25 mouse cellular contexts compared by ENCODE assay signal in the genomic region with DNA sequence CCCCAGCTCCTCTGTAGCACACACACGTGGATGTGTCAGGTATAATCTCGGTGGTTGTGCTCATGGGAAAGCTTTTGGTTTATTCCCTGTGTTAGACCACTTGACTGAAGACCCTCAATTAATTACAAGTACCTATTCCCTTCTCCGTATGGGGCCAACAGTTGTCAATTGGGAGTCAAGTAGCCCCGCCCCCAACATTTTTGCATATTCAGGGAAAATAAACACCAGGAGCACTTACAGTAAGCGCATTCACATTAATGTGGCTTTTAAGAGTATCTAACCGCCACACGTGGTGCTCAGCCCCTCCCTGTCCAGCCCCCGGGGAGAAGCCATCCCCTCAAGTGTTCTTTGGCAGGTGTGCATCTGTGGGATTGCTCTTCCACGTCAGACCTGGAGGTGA.
DNase-seq lines count a peak whose midpoint lies in the region; ATAC-seq and TF ChIP-seq lines count a peak whose summit lies in the region.
"Had no signal": no experiment of that assay in that cellular context is flagged by ENCODE, and none has a peak within 500 bp of the region (broad histone marks: within the 10 kb centered on the region; RNA-seq: fewer than 3 reads in every experiment).

No protein-coding gene starts in this region.

- H3K36me3 ChIP-seq in ES-Bruce4 (ENCODE audit: control insufficient read depth, insufficient read depth, low read length, poor library complexity, severe bottlenecking), result no peaks in the 10 kb centered on the region
- H3K36me3 ChIP-seq in forebrain, embryonic 11.5 days (ENCODE audit: control insufficient read depth, insufficient read depth, low read length), result no peaks in the 10 kb centered on the region
- H3K36me3 ChIP-seq: embryonic facial prominence, embryonic 13.5 days; embryonic facial prominence, embryonic 15.5 days; forebrain, embryonic 10.5 days; forebrain, embryonic 15.5 days; G1E had no signal

- TF ChIP-seq CTCF in ES-Bruce4 (IDR thresholded peaks at IDR 0.05; ENCODE audit: low read depth, low read length), result no peak

- H3K27ac ChIP-seq in ES-Bruce4 (ENCODE audit: insufficient read depth, low read length), result no peak overlapping the region
- no peak overlapping the region for H3K27ac ChIP-seq in forebrain, embryonic 11.5 days (ENCODE audit: low read depth, low read length)
- H3K27ac ChIP-seq: embryonic facial prominence, embryonic 13.5 days; embryonic facial prominence, embryonic 15.5 days; forebrain, embryonic 10.5 days; forebrain, embryonic 13.5 days; forebrain, embryonic 15.5 days had no signal

- H3K9me3 ChIP-seq in ES-Bruce4 (replicated peaks; ENCODE audit: control insufficient read depth, insufficient read depth, low read length, poor library complexity, severe bottlenecking), result no peaks in the 10 kb centered on the region
- H3K9me3 ChIP-seq in forebrain, embryonic 11.5 days (ENCODE audit: control insufficient read depth, low read length), result no peaks in the 10 kb centered on the region
- H3K9me3 ChIP-seq: embryonic facial prominence, embryonic 13.5 days; embryonic facial prominence, embryonic 15.5 days; forebrain, embryonic 10.5 days; forebrain, embryonic 13.5 days; forebrain, embryonic 15.5 days; G1E had no signal

- peaks cover 7% of the 10 kb centered on the region for H3K4me1 ChIP-seq in ES-Bruce4 (ENCODE audit: control insufficient read depth, insufficient read depth, low read length)
- H3K4me1 ChIP-seq in forebrain, embryonic 11.5 days (replicated peaks; ENCODE audit: control insufficient read depth, insufficient read depth, low read length), result no peaks in the 10 kb centered on the region
- H3K4me1 ChIP-seq: embryonic facial prominence, embryonic 13.5 days; embryonic facial prominence, embryonic 15.5 days; forebrain, embryonic 13.5 days; forebrain, embryonic 15.5 days had no signal

- ATAC-seq in forebrain, embryonic 11.5 days (replicated peaks; ENCODE audit: low FRiP score), result no peak
- ATAC-seq: activated CD4-positive, CD25-positive, alpha-beta regulatory T cell, adult 4 months; forebrain, embryonic 13.5 days; forebrain, embryonic 15.5 days; forebrain, postnatal 0 days; Patski had no signal

- H3K4me3 ChIP-seq in ES-Bruce4 (ENCODE audit: low read depth, low read length), result no peak overlapping the region
- H3K4me3 ChIP-seq in forebrain, embryonic 11.5 days (ENCODE audit: low read depth, low read length), result no peak overlapping the region
- H3K4me3 ChIP-seq: embryonic facial prominence, embryonic 13.5 days; embryonic facial prominence, embryonic 15.5 days; erythroblast, embryonic 14.5 days; forebrain, embryonic 10.5 days; forebrain, embryonic 13.5 days; forebrain, embryonic 15.5 days had no signal

- DNase-seq in ES-CJ7 (ENCODE audit: low read depth, low spot score), result peak; percentile 67
- DNase-seq in R1 (ENCODE audit: low read depth, low spot score), result peak; percentile 75
- no peak for DNase-seq in forebrain, embryonic 11.5 days (ENCODE audit: low spot score)
- DNase-seq in cerebellum, postnatal 25 days, result no peak
- DNase-seq in right cerebral cortex, postnatal 36 days (ENCODE audit: low spot score in 2 of 2), result no peak
- DNase-seq: adrenal gland, adult 8-10 months; adrenal gland, postnatal 14 days; adrenal gland, postnatal 36 days; cerebellum, adult 11-12 months; cerebellum, adult 2 months; cerebellum, adult 9-10 months; cerebellum, postnatal 10 days; cerebellum, postnatal 36 days; embryo, embryonic 11 days; forebrain, postnatal 0 days had no signal

- H3K4me2 ChIP-seq in forebrain, embryonic 11.5 days (ENCODE audit: low read depth, low read length, severe bottlenecking), result no peak overlapping the region
- H3K4me2 ChIP-seq: embryonic facial prominence, embryonic 13.5 days; embryonic facial prominence, embryonic 15.5 days; forebrain, embryonic 13.5 days; forebrain, embryonic 15.5 days had no signal

- TF ChIP-seq POLR2A in ES-Bruce4 (IDR thresholded peaks at IDR 0.05; ENCODE audit: insufficient read depth, low read length), result no peak

- peak; percentile 72 for TF ChIP-seq EP300 in ES-Bruce4 (IDR thresholded peaks at IDR 0.05; ENCODE audit: insufficient read depth, low read depth, low read length)

- WGBS in forebrain, embryonic 11.5 days, result 73% methylated on average over 9 of the region's 9 CpGs

- no peak overlapping the region for H3K9ac ChIP-seq in ES-Bruce4 (ENCODE audit: low read depth, poor library complexity, severe bottlenecking)
- H3K9ac ChIP-seq in forebrain, embryonic 11.5 days (ENCODE audit: low read length), result no peak overlapping the region
- H3K9ac ChIP-seq: embryonic facial prominence, embryonic 13.5 days; embryonic facial prominence, embryonic 15.5 days; forebrain, embryonic 13.5 days; forebrain, embryonic 15.5 days; forebrain, postnatal 0 days had no signal

- H3K27me3 ChIP-seq in ES-Bruce4 (ENCODE audit: control insufficient read depth, insufficient read depth, low read length, poor library complexity, severe bottlenecking), result no peaks in the 10 kb centered on the region
- H3K27me3 ChIP-seq in forebrain, embryonic 11.5 days (ENCODE audit: control insufficient read depth, insufficient read depth, low read length), result no peaks in the 10 kb centered on the region
- H3K27me3 ChIP-seq: embryonic facial prominence, embryonic 13.5 days; embryonic facial prominence, embryonic 15.5 days; forebrain, embryonic 13.5 days; forebrain, embryonic 15.5 days had no signal

Comparison
In these comparisons a context has a peak if more than half of its experiments do, and no peak if none do; other contexts are left out.
1. DNase-seq: peak in ES-CJ7 (single experiment) and R1 (single experiment); none in forebrain, embryonic 11.5 days (single experiment), cerebellum, postnatal 25 days (0 of 2) and right cerebral cortex, postnatal 36 days (0 of 2).